Mouse (Mus musculus): ENCODE measurements around the gene Rp2.
"Not testable (repeated sequence)": the region's sequence is repeated elsewhere in the genome, so short reads cannot be mapped to it uniquely, and the experiment has no call there.

The Rp2 gene

GRCm38 (mm10) chrX:20364391-20365365, at the start of gene Rp2:
Gene Rp2, plus strand, starts transcription at chrX:20364481.
- DNase-seq (ENCODE audit: low spot score in 2 of 2) = peak; percentile 75

- DNase-seq (ENCODE audit: low spot score in 2 of 2) = peak; percentile 4 to 21
Measured at GRCm38 (mm10) chrX:20332756-20333155, 31.5 kb upstream of the Rp2 start.

GRCm38 (mm10) chrX:20335722-20336121, 28.6 kb upstream of the Rp2 start:
- DNase-seq (ENCODE audit: low spot score in 2 of 2) = peak; percentile 53 to 66

GRCm38 (mm10) chrX:20344980-20345379, 19.3 kb upstream of the Rp2 start:
- no peak for DNase-seq (ENCODE audit: low spot score in 2 of 2)

- DNase-seq (ENCODE audit: low spot score in 2 of 2) = no peak
Measured at GRCm38 (mm10) chrX:20346355-20346754, 17.9 kb upstream of the Rp2 start.

GRCm38 (mm10) chrX:20350241-20350640, 14.0 kb upstream of the Rp2 start:
- DNase-seq (ENCODE audit: low spot score in 2 of 2) = not testable (repeated sequence)

GRCm38 (mm10) chrX:20355283-20355682, 9.0 kb upstream of the Rp2 start:
- no peak for DNase-seq (ENCODE audit: low spot score in 2 of 2)

- DNase-seq (ENCODE audit: low spot score in 2 of 2) = no peak
Measured at GRCm38 (mm10) chrX:20356309-20356708, 8.0 kb upstream of the Rp2 start.

- no peak for DNase-seq (ENCODE audit: low spot score in 2 of 2)
Measured at GRCm38 (mm10) chrX:20366036-20366435, 1.8 kb downstream of the Rp2 start.

GRCm38 (mm10) chrX:20379347-20380014, 15.2 kb downstream of the Rp2 start:
- no peak for DNase-seq (ENCODE audit: low spot score in 2 of 2)

GRCm38 (mm10) chrX:20382260-20382659, 18.0 kb downstream of the Rp2 start:
- DNase-seq (ENCODE audit: low spot score in 2 of 2) = no peak

- no peak for DNase-seq (ENCODE audit: low spot score in 2 of 2)
Measured at GRCm38 (mm10) chrX:20387006-20387405, 22.7 kb downstream of the Rp2 start.

- not testable (repeated sequence) for DNase-seq (ENCODE audit: low spot score in 2 of 2)
Measured at GRCm38 (mm10) chrX:20391964-20392363, 27.7 kb downstream of the Rp2 start.

GRCm38 (mm10) chrX:20392942-20393341, 28.7 kb downstream of the Rp2 start:
- no peak for DNase-seq (ENCODE audit: low spot score in 2 of 2)

GRCm38 (mm10) chrX:20404068-20404467, 39.8 kb downstream of the Rp2 start:
- no peak for DNase-seq (ENCODE audit: low spot score in 2 of 2)

- no peak for DNase-seq (ENCODE audit: low spot score in 2 of 2)
Measured at GRCm38 (mm10) chrX:20406909-20407308, 42.6 kb downstream of the Rp2 start.

- DNase-seq (ENCODE audit: low spot score in 2 of 2) = no peak
Measured at GRCm38 (mm10) chrX:20407676-20408075, 43.4 kb downstream of the Rp2 start.

- no peak for DNase-seq (ENCODE audit: low spot score in 2 of 2)
Measured at GRCm38 (mm10) chrX:20411382-20411781, 47.1 kb downstream of the Rp2 start.

- no peak for DNase-seq (ENCODE audit: low spot score in 2 of 2)
Measured at GRCm38 (mm10) chrX:20412221-20412620, 47.9 kb downstream of the Rp2 start.

GRCm38 (mm10) chrX:20414885-20415622, 50.8 kb downstream of the Rp2 start:
- DNase-seq (ENCODE audit: low spot score in 2 of 2) = peak; percentile 19 to 47

- no peak for DNase-seq (ENCODE audit: low spot score in 2 of 2)
Measured at GRCm38 (mm10) chrX:20418461-20418860, 54.2 kb downstream of the Rp2 start.

- DNase-seq (ENCODE audit: low spot score in 2 of 2) = no peak
Measured at GRCm38 (mm10) chrX:20419536-20419935, 55.3 kb downstream of the Rp2 start.
